Mouse (Mus musculus): ENCODE data around the gene Eef1akmt2. TPM values are rescaled to one million over a fixed set of nuclear protein-coding genes. Genes with fewer than 3 reads are reported as not detected.
A peak's percentile ranks its signal among the peaks of the same experiment; 100 is the strongest.

Eef1akmt2 gene
- polyA plus RNA-seq, 1 experiment from 2014 or later, result 115 TPM

- Histone ChIP-seq H3K27ac (no peak overlapping the region), H3K9ac (no peak overlapping the region), H3K27me3 (no peaks in the 10 kb centered on the region), H3K4me1 (no peaks in the 10 kb centered on the region), H3K4me3 (no peak overlapping the region), H3K4me2 (no peak overlapping the region), H3K36me3 (ENCODE audit: poor library complexity, severe bottlenecking) (peaks cover 10% of the 10 kb centered on the region), H3K9me3 (replicated peaks) (0 out of 2 replicates have a peak, but pooled peaks cover 4% of the 10 kb centered on the region)
- WGBS, result 92% methylated on average over 8 of the region's 8 CpGs
- no peak for ATAC-seq
Measured at GRCm38 (mm10) chr7:132889691-132890090, 37.2 kb upstream of the Eef1akmt2 start.

DNA sequence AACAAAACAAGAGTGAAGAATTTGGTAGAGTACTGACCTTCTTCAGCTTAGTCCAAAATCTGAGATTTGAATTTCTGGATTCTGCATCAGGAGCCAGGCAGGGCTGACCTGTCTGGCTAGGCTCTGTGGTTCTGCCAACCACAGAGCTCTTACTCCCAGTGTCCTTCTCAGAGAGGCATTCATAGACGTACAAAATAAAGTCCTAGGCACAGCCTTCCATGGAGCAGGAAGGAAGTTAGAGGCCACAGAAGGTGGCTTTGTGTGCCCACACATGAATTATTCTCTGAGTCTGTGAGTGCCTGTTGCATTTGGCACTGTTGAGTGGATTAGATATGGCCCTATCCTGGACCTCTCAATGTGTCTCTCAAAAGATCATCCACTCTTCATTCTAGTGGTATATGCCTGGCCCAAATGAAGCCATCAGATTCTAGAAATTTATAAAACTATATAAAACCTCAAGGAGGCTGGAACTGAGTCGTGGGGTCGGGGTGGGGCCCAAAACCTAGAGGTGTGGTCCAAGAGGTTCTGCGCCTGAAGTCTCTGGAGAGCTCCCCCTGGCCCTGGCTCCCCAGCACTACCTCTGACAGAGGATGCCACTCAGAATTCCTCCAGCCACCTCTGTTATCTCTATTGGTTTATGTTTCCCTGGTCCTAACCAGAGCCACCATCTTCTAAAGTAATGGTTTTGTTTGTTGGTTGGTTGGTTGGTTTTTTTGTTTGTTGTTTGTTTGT lies 36.2 kb upstream of the Eef1akmt2 start:
- Histone ChIP-seq H3K4me1 (no peaks in the 10 kb centered on the region), H3K36me3 (ENCODE audit: poor library complexity, severe bottlenecking) (peaks cover 20% of the 10 kb centered on the region), H3K9ac (no peak overlapping the region), H3K27ac (no peak overlapping the region), H3K4me2 (no peak overlapping the region), H3K4me3 (no peak overlapping the region), H3K27me3 (no peaks in the 10 kb centered on the region), H3K9me3 (replicated peaks) (0 out of 2 replicates have a peak, but pooled peaks cover under 1% of the 10 kb centered on the region)
- WGBS, result 68% methylated on average over 4 of the region's 4 CpGs
- ATAC-seq, result no peak

DNA sequence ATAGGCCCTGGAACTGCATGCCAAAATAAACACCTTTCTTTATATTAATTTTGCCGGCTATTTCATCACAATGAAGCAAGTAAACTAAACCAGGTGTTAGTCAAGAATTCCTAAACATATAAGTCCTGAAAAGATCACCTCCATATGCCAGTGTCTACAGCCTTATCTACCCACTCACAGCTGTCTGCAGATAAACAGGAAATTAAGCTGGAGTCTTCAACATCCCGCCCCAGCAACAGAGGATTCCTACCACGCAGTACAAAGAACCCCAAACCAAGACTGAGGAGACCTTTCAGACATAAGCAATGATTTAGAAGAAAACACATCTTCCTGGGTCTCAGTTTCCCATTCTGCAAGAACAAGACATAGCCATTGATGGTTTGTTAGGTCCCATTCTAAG lies 35.6 kb upstream of the Eef1akmt2 start:
- H3K4me2 ChIP-seq, result no peak overlapping the region
- no peak for ATAC-seq
- H3K4me3 ChIP-seq, result no peak overlapping the region
- H3K9ac ChIP-seq, result no peak overlapping the region
- peaks cover 26% of the 10 kb centered on the region for H3K36me3 ChIP-seq (ENCODE audit: poor library complexity, severe bottlenecking)
- no peaks in the 10 kb centered on the region for H3K4me1 ChIP-seq
- 92% methylated on average over 3 of the region's 3 CpGs for WGBS
- H3K27ac ChIP-seq, result no peak overlapping the region
- H3K27me3 ChIP-seq, result no peaks in the 10 kb centered on the region
- no peaks in the 10 kb centered on the region for H3K9me3 ChIP-seq (replicated peaks)

- ATAC-seq, result no peak
- H3K36me3 ChIP-seq (ENCODE audit: poor library complexity, severe bottlenecking), result peaks cover 35% of the 10 kb centered on the region
- no peaks in the 10 kb centered on the region for H3K4me1 ChIP-seq
- H3K4me2 ChIP-seq, result no peak overlapping the region
- WGBS, result 79% methylated on average over 7 of the region's 7 CpGs
- no peak overlapping the region for H3K9ac ChIP-seq
- no peaks in the 10 kb centered on the region for H3K9me3 ChIP-seq (replicated peaks)
- H3K4me3 ChIP-seq, result no peak overlapping the region
- H3K27me3 ChIP-seq, result no peaks in the 10 kb centered on the region
- no peak overlapping the region for H3K27ac ChIP-seq
Measured at GRCm38 (mm10) chr7:132887019-132887804, 34.7 kb upstream of the Eef1akmt2 start.

DNA sequence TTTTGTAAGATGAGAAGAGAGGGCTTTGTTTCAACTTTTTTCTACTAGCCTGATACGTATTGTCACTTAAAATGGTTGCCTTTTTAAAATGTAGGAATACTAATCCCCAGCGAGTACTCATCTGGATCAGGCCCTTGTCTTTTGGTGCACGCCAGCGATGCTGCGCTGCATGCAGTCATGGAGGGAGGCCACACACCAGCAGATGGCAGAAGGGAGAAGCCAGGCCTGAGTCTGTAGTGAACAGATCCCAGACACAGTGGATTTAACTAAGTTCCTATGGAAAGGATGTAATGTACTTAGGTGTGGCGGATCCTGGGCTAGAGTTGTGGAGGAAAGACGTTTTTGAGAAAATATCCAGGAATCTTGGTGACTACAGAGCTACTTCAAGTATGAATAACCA lies 31.6 kb upstream of the Eef1akmt2 start:
- Histone ChIP-seq H3K9me3 (replicated peaks) (no peaks in the 10 kb centered on the region), H3K4me2 (no peak overlapping the region), H3K27me3 (no peaks in the 10 kb centered on the region), H3K4me3 (no peak overlapping the region), H3K9ac (no peak overlapping the region), H3K4me1 (no peaks in the 10 kb centered on the region), H3K27ac (no peak overlapping the region), H3K36me3 (ENCODE audit: poor library complexity, severe bottlenecking) (peaks cover 66% of the 10 kb centered on the region)
- WGBS, result 90% methylated on average over 7 of the region's 7 CpGs
- ATAC-seq, result no peak

GRCm38 (mm10) chr7:132882343-132882742 lies 29.9 kb upstream of the Eef1akmt2 start:
- no peaks in the 10 kb centered on the region for H3K9me3 ChIP-seq (replicated peaks)
- 69% methylated on average over 2 of the region's 2 CpGs for WGBS
- no peak overlapping the region for H3K4me2 ChIP-seq
- ATAC-seq, result no peak
- no peak overlapping the region for H3K27ac ChIP-seq
- H3K4me3 ChIP-seq, result no peak overlapping the region
- peaks cover 80% of the 10 kb centered on the region for H3K36me3 ChIP-seq (ENCODE audit: poor library complexity, severe bottlenecking)
- no peak overlapping the region for H3K9ac ChIP-seq
- no peaks in the 10 kb centered on the region for H3K4me1 ChIP-seq
- H3K27me3 ChIP-seq, result no peaks in the 10 kb centered on the region

GRCm38 (mm10) chr7:132880276-132880675 lies 27.8 kb upstream of the Eef1akmt2 start:
- Histone ChIP-seq H3K4me2 (no peak overlapping the region), H3K9ac (no peak overlapping the region), H3K4me3 (no peak overlapping the region), H3K4me1 (no peaks in the 10 kb centered on the region), H3K27me3 (no peaks in the 10 kb centered on the region), H3K9me3 (replicated peaks) (no peaks in the 10 kb centered on the region), H3K36me3 (ENCODE audit: poor library complexity, severe bottlenecking) (peaks cover 96% of the 10 kb centered on the region), H3K27ac (no peak overlapping the region)
- WGBS, result 89% methylated on average over 1 of the region's 1 CpGs
- ATAC-seq, result no peak

GRCm38 (mm10) chr7:132875391-132876086 lies 23.1 kb upstream of the Eef1akmt2 start:
- Histone ChIP-seq H3K9me3 (replicated peaks) (no peaks in the 10 kb centered on the region), H3K4me2 (no peak overlapping the region), H3K27me3 (no peaks in the 10 kb centered on the region), H3K27ac (no peak overlapping the region), H3K36me3 (ENCODE audit: poor library complexity, severe bottlenecking) (peaks cover 92% of the 10 kb centered on the region), H3K4me3 (no peak overlapping the region), H3K4me1 (no peaks in the 10 kb centered on the region), H3K9ac (no peak overlapping the region)
- ATAC-seq, result no peak
- WGBS, result 90% methylated on average over 2 of the region's 2 CpGs

DNA sequence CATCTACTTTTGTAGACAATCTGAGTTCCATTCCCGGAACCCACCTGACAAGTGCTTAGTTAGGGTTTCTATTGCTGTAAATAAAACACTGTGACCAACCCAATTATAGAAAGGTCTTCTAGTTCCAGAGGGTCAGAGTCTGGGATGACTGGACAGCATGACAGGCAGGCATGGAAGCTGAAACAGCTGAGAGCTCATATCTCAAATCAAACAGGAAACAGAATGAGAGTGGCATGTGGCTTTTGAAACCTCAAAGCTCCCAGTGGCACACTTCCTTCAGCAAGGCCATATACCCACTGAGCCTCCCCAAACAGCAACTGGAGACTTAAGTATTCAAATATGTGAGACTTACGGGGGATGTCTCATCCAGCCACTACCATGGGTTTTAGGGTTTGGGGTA lies 20.6 kb upstream of the Eef1akmt2 start:
- Histone ChIP-seq H3K36me3 (ENCODE audit: poor library complexity, severe bottlenecking) (peaks cover 87% of the 10 kb centered on the region), H3K4me3 (no peak overlapping the region), H3K27ac (no peak overlapping the region), H3K4me2 (no peak overlapping the region), H3K9ac (no peak overlapping the region), H3K9me3 (replicated peaks) (no peaks in the 10 kb centered on the region), H3K4me1 (no peaks in the 10 kb centered on the region), H3K27me3 (no peaks in the 10 kb centered on the region)
- no peak for ATAC-seq
- WGBS, result 96% methylated on average over 2 of the region's 2 CpGs

DNA sequence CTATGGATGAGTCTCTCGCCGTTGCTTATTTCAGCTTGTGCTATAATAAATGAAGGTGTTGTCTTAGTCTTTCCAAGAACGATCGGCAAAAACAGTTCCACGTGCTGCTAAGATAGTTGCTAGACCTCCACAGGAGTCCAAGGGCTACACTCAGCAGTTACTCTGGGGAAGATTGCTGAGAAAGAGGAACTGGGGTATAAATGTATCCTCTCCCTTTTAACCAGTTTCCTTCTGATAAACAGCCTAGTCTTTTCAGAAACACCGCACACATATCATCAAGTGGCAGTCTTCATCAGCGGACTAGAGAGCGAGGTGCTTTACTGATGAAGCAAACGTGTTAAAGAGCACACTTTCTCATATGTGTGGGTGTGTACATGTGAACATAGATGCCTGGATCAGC lies 13.8 kb upstream of the Eef1akmt2 start:
- H3K9me3 ChIP-seq (replicated peaks), result no peaks in the 10 kb centered on the region
- no peak overlapping the region for H3K4me3 ChIP-seq
- H3K27me3 ChIP-seq, result no peaks in the 10 kb centered on the region
- no peak overlapping the region for H3K27ac ChIP-seq
- peaks cover 49% of the 10 kb centered on the region for H3K36me3 ChIP-seq (ENCODE audit: poor library complexity, severe bottlenecking)
- ATAC-seq, result no peak
- 95% methylated on average over 9 of the region's 9 CpGs for WGBS
- H3K4me1 ChIP-seq, result peaks cover under 1% of the 10 kb centered on the region; the same call in 1 of the 2 replicates
- H3K9ac ChIP-seq, result no peak overlapping the region
- no peak overlapping the region for H3K4me2 ChIP-seq

DNA sequence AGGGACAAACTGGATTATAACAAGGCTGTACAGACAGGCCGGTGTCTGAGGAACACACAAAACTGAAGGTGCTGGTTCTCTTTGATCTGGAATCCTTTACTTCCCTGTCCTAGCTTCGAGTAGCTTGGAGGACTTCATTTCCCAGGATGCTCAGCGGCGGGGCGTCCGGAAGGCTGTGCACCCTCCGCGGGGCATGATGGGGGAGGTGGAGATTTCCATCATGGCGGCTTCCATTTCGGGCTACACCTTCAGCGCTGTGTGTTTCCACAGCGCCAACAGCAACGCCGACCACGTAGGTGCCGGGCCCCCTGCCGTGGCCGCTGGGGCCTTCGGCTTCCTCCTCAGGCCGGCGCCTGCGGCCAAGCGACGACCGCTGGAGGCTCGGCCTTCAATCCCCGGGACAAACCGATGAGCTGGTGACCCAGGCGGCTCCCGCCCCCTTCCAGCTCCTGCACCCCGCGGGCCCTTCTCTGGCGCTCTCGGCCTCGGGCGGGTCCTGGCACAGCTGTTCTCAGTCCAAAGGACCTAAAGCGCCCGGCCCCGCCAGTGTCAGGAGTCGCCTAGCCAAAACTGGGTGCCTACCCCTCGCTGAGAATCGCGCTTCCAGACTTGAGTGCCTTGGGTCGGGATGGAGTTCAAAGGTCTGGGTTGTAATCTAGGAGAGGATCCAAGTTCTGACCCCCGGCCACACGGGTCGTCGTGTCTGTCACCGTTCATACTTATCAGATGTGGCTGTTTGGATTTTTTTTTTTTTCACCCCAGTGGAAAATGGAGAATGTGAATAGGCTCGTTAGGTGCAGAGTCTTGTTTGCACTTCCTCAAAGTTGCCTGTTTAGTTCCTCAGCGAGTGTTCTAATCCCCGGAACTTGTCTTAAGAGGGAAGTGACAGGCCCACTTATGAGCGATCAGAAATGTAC lies 6.8 kb upstream of the Eef1akmt2 start, which contains the start of gene Abraxas2:
TSS of gene Abraxas2 (plus strand) at position 184 of the 917 bp plus-strand sequence.
- H3K27me3 ChIP-seq, result no peaks in the 10 kb centered on the region
- WGBS, result under 1% methylated on average over 53 of the region's 53 CpGs
- H3K4me3 ChIP-seq, result peak within 1 kb of the TSS; percentile 93
- peak; percentile 97 for ATAC-seq
- peak within 1 kb of the TSS; percentile 92 for H3K9ac ChIP-seq
- no peaks in the 10 kb centered on the region for H3K9me3 ChIP-seq (replicated peaks)
- peak within 1 kb of the TSS; percentile 88 for H3K4me2 ChIP-seq
- H3K27ac ChIP-seq, result peak within 1 kb of the TSS; percentile 69
- peaks cover 18% of the 10 kb centered on the region for H3K4me1 ChIP-seq
- H3K36me3 ChIP-seq (ENCODE audit: poor library complexity, severe bottlenecking), result no peaks in the 10 kb centered on the region

Data from forebrain, embryonic 13.5 days (tissue).